ENCODE assay signal across 7 mouse cellular contexts in genomic region chr7:75861638-75862426, GRCm38 (mm10). TPM values are rescaled to one million over a fixed set of nuclear protein-coding genes. Genes with fewer than 3 reads are reported as not detected.
DNase-seq lines count a peak whose midpoint lies in the region; ATAC-seq and TF ChIP-seq lines count a peak whose summit lies in the region.
"Not testable (repeated sequence)": the region's sequence is repeated elsewhere in the genome, so short reads cannot be mapped to it uniquely, and the experiment has no call there.

No protein-coding gene starts in this region.

- not testable (repeated sequence) for H3K4me2 ChIP-seq in heart, postnatal 0 days (ENCODE audit: low read depth, low read length); liver, postnatal 0 days (ENCODE audit: low read depth, low read length); stomach, postnatal 0 days (replicated peaks; ENCODE audit: low read depth)

- not testable (repeated sequence) for H3K27ac ChIP-seq in cerebellum, adult 2 months (ENCODE audit: insufficient read depth, low read length); kidney, adult 2 months (ENCODE audit: insufficient read depth, low read depth, low read length)
- H3K27ac ChIP-seq in heart, postnatal 0 days (ENCODE audit: low read depth): peak overlapping the region; percentile 67
- peak overlapping the region; percentile 55; the same call in 1 of the 2 replicates for H3K27ac ChIP-seq in liver, postnatal 0 days (ENCODE audit: low read depth)
- 0 out of 2 replicates have a peak overlapping the region, but pooled peaks have one; percentile 40 for H3K27ac ChIP-seq in stomach, postnatal 0 days (replicated peaks)

- peak; percentile 45 for DNase-seq in adrenal gland, postnatal 14 days
- DNase-seq in cerebellum, adult 2 months: peak; percentile 38 to 60
- not testable (repeated sequence) for DNase-seq in heart, postnatal 0 days (ENCODE audit: low spot score); liver, postnatal 0 days
- DNase-seq in kidney, adult 2 months: peak; percentile 17
- peak; percentile 59 for DNase-seq in stomach, postnatal 0 days (ENCODE audit: low spot score)

- H3K9ac ChIP-seq in heart, postnatal 0 days (replicated peaks; ENCODE audit: low read depth, low read length); liver, postnatal 0 days (replicated peaks); stomach, postnatal 0 days (ENCODE audit: low read length): not testable (repeated sequence)

- not testable (repeated sequence) for H3K9me3 ChIP-seq in heart, postnatal 0 days (replicated peaks; ENCODE audit: control insufficient read depth, low read length); liver, postnatal 0 days (ENCODE audit: low read length); stomach, postnatal 0 days (ENCODE audit: control insufficient read depth, low read length)

- WGBS in cerebellum, adult 2 months: 37% methylated on average over 7 of the region's 7 CpGs
- WGBS in heart, postnatal 0 days: 60% methylated on average over 5 of the region's 7 CpGs
- WGBS in kidney, adult 2 months: 65% methylated on average over 7 of the region's 7 CpGs
- WGBS in liver, postnatal 0 days (ENCODE audit: insufficient replicate concordance): 85% methylated on average over 5 of the region's 7 CpGs
- 61% methylated on average over 6 of the region's 7 CpGs for WGBS in stomach, postnatal 0 days

- H3K36me3 ChIP-seq in heart, postnatal 0 days (replicated peaks; ENCODE audit: control insufficient read depth, insufficient read depth, low read length): peaks cover 27% of the 10 kb centered on the region
- H3K36me3 ChIP-seq in kidney, adult 2 months (ENCODE audit: control insufficient read depth, insufficient read depth, low read length): not testable (repeated sequence)
- H3K36me3 ChIP-seq in liver, postnatal 0 days (replicated peaks; ENCODE audit: insufficient read depth, low read length): peaks cover 37% of the 10 kb centered on the region
- H3K36me3 ChIP-seq in stomach, postnatal 0 days (ENCODE audit: control insufficient read depth, insufficient read depth, low read length): peaks cover 15% of the 10 kb centered on the region

- not testable (repeated sequence) for TF ChIP-seq EP300 in heart, postnatal 0 days (IDR thresholded peaks at IDR 0.05; ENCODE audit: low read depth); liver, postnatal 0 days (IDR thresholded peaks at IDR 0.05; ENCODE audit: low read depth); stomach, postnatal 0 days (optimal IDR thresholded peaks at IDR 0.05)

- TF ChIP-seq POLR2A in cerebellum, adult 2 months (IDR thresholded peaks at IDR 0.05; ENCODE audit: borderline replicate concordance, insufficient read depth, low read length); kidney, adult 2 months (IDR thresholded peaks at IDR 0.05; ENCODE audit: low read depth, low read length): not testable (repeated sequence)

- ATAC-seq in erythroblast, adult 5-6 weeks (replicated peaks; ENCODE audit: low FRiP score, poor library complexity, severe bottlenecking): peak; percentile 64
- peak; percentile 85 for ATAC-seq in heart, postnatal 0 days (ENCODE audit: insufficient read depth, low read depth)
- ATAC-seq in liver, postnatal 0 days: peak; percentile 51
- peak; percentile 84 for ATAC-seq in stomach, postnatal 0 days (ENCODE audit: low FRiP score, low TSS enrichment)

- not testable (repeated sequence) for H3K4me3 ChIP-seq in cerebellum, adult 2 months (replicated peaks; ENCODE audit: insufficient read depth, low read depth, low read length); heart, postnatal 0 days (ENCODE audit: low read depth, low read length); kidney, adult 2 months (ENCODE audit: insufficient read depth, low read depth, low read length); liver, postnatal 0 days (ENCODE audit: low read depth, low read length); stomach, postnatal 0 days (ENCODE audit: low read depth, low read length)

- TF ChIP-seq CTCF in cerebellum, adult 2 months (IDR thresholded peaks at IDR 0.05; ENCODE audit: borderline replicate concordance, insufficient read depth, low read depth, low read length); heart, postnatal 0 days (IDR thresholded peaks at IDR 0.05; ENCODE audit: low read depth); kidney, adult 2 months (conservative IDR thresholded peaks at IDR 0.05; ENCODE audit: insufficient read depth, insufficient read length, low read depth, low read length); liver, postnatal 0 days (IDR thresholded peaks at IDR 0.05; ENCODE audit: low read depth); stomach, postnatal 0 days (IDR thresholded peaks at IDR 0.05; ENCODE audit: low read depth): not testable (repeated sequence)

- not testable (repeated sequence) for H3K27me3 ChIP-seq in cerebellum, adult 2 months (ENCODE audit: control insufficient read depth, insufficient read depth, low read length); heart, postnatal 0 days (ENCODE audit: control insufficient read depth, insufficient read depth, low read length); kidney, adult 2 months (replicated peaks; ENCODE audit: control insufficient read depth, insufficient read depth, low read length); liver, postnatal 0 days (ENCODE audit: insufficient read depth, low read length); stomach, postnatal 0 days (ENCODE audit: control insufficient read depth, insufficient read depth, low read length)

- H3K4me1 ChIP-seq in cerebellum, adult 2 months (ENCODE audit: control insufficient read depth, insufficient read depth, low read length); kidney, adult 2 months (ENCODE audit: control insufficient read depth, insufficient read depth, low read length); stomach, postnatal 0 days (replicated peaks; ENCODE audit: control insufficient read depth, insufficient read depth): not testable (repeated sequence)
- H3K4me1 ChIP-seq in heart, postnatal 0 days (ENCODE audit: control insufficient read depth, insufficient read depth): peaks cover 11% of the 10 kb centered on the region; the same call in 1 of the 2 replicates
- peaks cover 48% of the 10 kb centered on the region for H3K4me1 ChIP-seq in liver, postnatal 0 days (ENCODE audit: insufficient read depth)

RNA-seq across cellular contexts. Expression of gene Klhl25, which starts 13.7 kb away (rescaled TPM):
- 12.5 and 14.3 TPM in 2 replicates for total RNA-seq in adrenal gland, postnatal 14 days (2021)
- polyA plus RNA-seq in cerebellum, adult 2 months (2012; rRNA removed): 8.9 and 9.6 TPM in 2 replicates
- 74.7 and 77.5 TPM in 2 replicates for total RNA-seq in erythroblast, adult 5-6 weeks (2015; ENCODE audit: low replicate concordance)
- 189 and 190 TPM in 2 replicates for total RNA-seq in erythroblast, adult 5-6 weeks (2017; ENCODE audit: low replicate concordance)
- total RNA-seq in heart, postnatal 0 days (2014; rRNA removed; ENCODE audit: low replicate concordance): 15.0 and 20.7 TPM in 2 replicates
- 4.9 and 5.7 TPM in 2 replicates for polyA plus RNA-seq in heart, postnatal 0 days (2015; fragmentation: Nextera tagmentation; extraction: Ambion mirVana)
- polyA plus RNA-seq in kidney, adult 2 months (2012; rRNA removed): 11.7 and 11.8 TPM in 2 replicates
- polyA plus RNA-seq in liver, postnatal 0 days (2015; fragmentation: Nextera tagmentation; extraction: Ambion mirVana): 13.0 and 13.5 TPM in 2 replicates
- 8.0 and 8.2 TPM in 2 replicates for polyA plus RNA-seq in stomach, postnatal 0 days (2015; fragmentation: Nextera tagmentation; extraction: Ambion mirVana)
